Mouse (Mus musculus) lung, embryonic 14.5 days (tissue): Measurements from ENCODE around the gene Pes1. TPM values are rescaled to one million over a fixed set of nuclear protein-coding genes. Genes with fewer than 3 reads are reported as not detected.

ENCODE experiments used
- ATAC-seq: fragments of 200-750 bp; cut with Nextera tagmentation; 2 replicates; pipeline ENCODE4 v1.8.0; 2017; ENCODE audit warnings: mild to moderate bottlenecking, moderate TSS enrichment, moderate library complexity; ENCODE audit not compliant: insufficient read depth
- DNase-seq: peaks from one replicate; pipeline ENCODE4 v3.0.0-alpha.2; 2015
- H3K27ac ChIP-seq: fragments of 300-500 bp; sonication (generic); 2 replicates; pipeline ENCODE4 v1.5.1; 2014; ENCODE audit warnings: low read depth, mild to moderate bottlenecking, moderate library complexity
- H3K27me3 ChIP-seq: fragments of 300-500 bp; sonication (generic); 2 replicates; pipeline ENCODE4 v1.6.1; 2014; ENCODE audit warnings: low read length, control low read depth; ENCODE audit not compliant: insufficient read depth
- H3K36me3 ChIP-seq: fragments of 300-500 bp; sonication (generic); 2 replicates; pipeline ENCODE4 v1.6.1; 2014; ENCODE audit warnings: control low read depth; ENCODE audit not compliant: insufficient read depth
- H3K4me1 ChIP-seq: fragments of 300-500 bp; sonication (generic); 2 replicates; pipeline ENCODE4 v1.6.1; 2014; ENCODE audit warnings: antibody characterized with exemption, control low read depth; ENCODE audit not compliant: insufficient read depth
- H3K4me2 ChIP-seq: fragments of 300-500 bp; sonication (generic); 2 replicates; pipeline ENCODE4 v1.6.1; 2014; ENCODE audit warnings: mild to moderate bottlenecking
- H3K4me3 ChIP-seq: fragments of 300-500 bp; sonication (generic); 2 replicates; pipeline ENCODE4 v1.5.1; 2014; ENCODE audit warnings: low read depth, low read length
- H3K9ac ChIP-seq: fragments of 300-500 bp; sonication (generic); 2 replicates; pipeline ENCODE4 v1.6.1; 2014
- H3K9me3 ChIP-seq: fragments of 300-500 bp; sonication (generic); 2 replicates; pipeline ENCODE4 v1.6.1; 2016; ENCODE audit warnings: low read depth, low read length, control low read depth
- CTCF ChIP-seq: IDR thresholded peaks from 2 replicates; pipeline ENCODE4 v1.5.1; 2016; ENCODE audit warnings: antibody characterized with exemption, low read depth
- WGBS: fragments of 180-500 bp; shearing (Covaris S2); extraction: QIAGEN DNeasy Blood & Tissue Kit; methylation state at CpG from one replicate; pipeline ENCODE4 v1.1.7; 2014; 5-methylcytosine and 5-hydroxymethylcytosine counted together
- polyA plus RNA-seq: library from polyadenylated mRNA; unstranded; fragments of >200 nt; fragmentation: Nextera tagmentation; extraction: Ambion mirVana; gene quantifications from 2 replicates; pipeline ENCODE4 v1.2.1, GENCODE M21; 2014

Pes1 gene
- polyA plus RNA-seq = 77.2 and 82.0 TPM in 2 replicates

GRCm38 (mm10) chr11:3963610-3964415, at the start of gene Pes1:
Gene Pes1 (plus strand): TSS chr11:3963975.
- H3K36me3 ChIP-seq = peaks cover 9% of the 10 kb centered on the region; the same call in 1 of the 2 replicates
- peak within 1 kb of the TSS; percentile 67 for H3K9ac ChIP-seq
- WGBS = under 1% methylated on average over 31 of the region's 31 CpGs
- H3K27me3 ChIP-seq = no peaks in the 10 kb centered on the region
- peak within 1 kb of the TSS; percentile 68 for H3K27ac ChIP-seq
- no peaks in the 10 kb centered on the region for H3K9me3 ChIP-seq
- H3K4me2 ChIP-seq = peak within 1 kb of the TSS; percentile 70
- ATAC-seq (peak; percentile 95), DNase-seq (peak; percentile 94)
- 0 out of 2 replicates have a peak, but pooled peaks have one; percentile 12 for TF ChIP-seq CTCF
- H3K4me3 ChIP-seq = peak within 1 kb of the TSS; percentile 79
- H3K4me1 ChIP-seq = no peaks in the 10 kb centered on the region

DNA sequence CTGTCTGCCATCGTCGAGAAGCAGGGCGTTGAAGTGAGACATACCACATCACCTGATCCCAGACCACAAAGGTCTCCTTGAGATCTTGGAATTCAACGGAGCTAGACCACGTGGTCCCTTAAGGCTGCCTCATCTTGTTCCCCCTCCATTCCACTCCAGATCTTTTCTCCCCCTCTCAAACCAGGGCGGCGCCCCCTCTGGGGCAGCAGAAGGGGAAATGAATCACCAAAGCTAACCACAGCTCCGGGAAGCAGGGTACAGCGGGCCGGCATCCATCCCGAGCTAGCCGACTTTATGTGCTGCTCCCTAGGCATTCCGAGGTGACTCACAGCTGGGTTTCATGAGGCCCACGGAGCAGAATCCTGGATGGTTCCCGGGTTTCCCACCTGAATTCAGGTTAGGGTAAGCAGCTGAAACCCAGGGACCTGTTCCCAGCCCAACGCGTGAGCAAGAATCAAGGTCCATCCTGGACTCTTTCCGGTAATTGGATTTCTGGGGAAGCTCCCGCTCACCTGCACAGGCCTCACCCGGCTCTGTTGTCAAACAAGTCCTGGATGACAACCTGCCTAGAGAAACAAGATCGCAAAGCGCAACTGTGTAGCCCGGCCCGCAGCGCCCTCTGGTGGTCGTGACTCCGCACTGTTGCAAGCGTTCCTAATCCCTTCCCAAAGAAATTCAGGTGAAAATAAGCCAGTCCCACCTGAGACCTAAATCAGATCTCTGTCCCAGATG, 49.5 kb upstream of the Pes1 start, which contains the start of gene Slc35e4:
TSS of gene Slc35e4 (minus strand) at position 556 of the 732 bp plus-strand sequence.
- DNase-seq = peak; percentile 91
- H3K4me3 ChIP-seq = peak within 1 kb of the TSS; percentile 50
- H3K4me2 ChIP-seq = peak within 1 kb of the TSS; percentile 96
- H3K27me3 ChIP-seq = 0 out of 2 replicates have a peak, but pooled peaks cover 5% of the 10 kb centered on the region
- peak within 1 kb of the TSS; percentile 46 for H3K9ac ChIP-seq
- no peaks in the 10 kb centered on the region for H3K9me3 ChIP-seq
- peak within 1 kb of the TSS; percentile 54; the same call in 1 of the 2 replicates for H3K27ac ChIP-seq
- H3K4me1 ChIP-seq = peaks cover 10% of the 10 kb centered on the region
- no peaks in the 10 kb centered on the region for H3K36me3 ChIP-seq
- ATAC-seq = peak; percentile 74
- under 1% methylated on average over 28 of the region's 28 CpGs for WGBS
- TF ChIP-seq CTCF = peak; percentile 94

GRCm38 (mm10) chr11:3918738-3919137, 45.0 kb upstream of the Pes1 start:
- no peak overlapping the region for H3K4me3 ChIP-seq
- 35% methylated on average over 1 of the region's 1 CpGs for WGBS
- ATAC-seq (no peak), DNase-seq (peak; percentile 49)
- H3K27ac ChIP-seq = no peak overlapping the region
- H3K9ac ChIP-seq = no peak overlapping the region
- H3K36me3 ChIP-seq = peaks cover 8% of the 10 kb centered on the region; the same call in 1 of the 2 replicates
- no peaks in the 10 kb centered on the region for H3K4me1 ChIP-seq
- no peak overlapping the region for H3K4me2 ChIP-seq
- H3K27me3 ChIP-seq = no peaks in the 10 kb centered on the region
- H3K9me3 ChIP-seq = no peaks in the 10 kb centered on the region
- peak; percentile 56 for TF ChIP-seq CTCF

GRCm38 (mm10) chr11:3920476-3920875, 43.3 kb upstream of the Pes1 start:
- H3K36me3 ChIP-seq = peaks cover 8% of the 10 kb centered on the region; the same call in 1 of the 2 replicates
- H3K9ac ChIP-seq = no peak overlapping the region
- no peak for DNase-seq
- no peak overlapping the region for H3K27ac ChIP-seq
- no peak overlapping the region for H3K4me2 ChIP-seq
- no peak overlapping the region for H3K4me3 ChIP-seq
- no peaks in the 10 kb centered on the region for H3K4me1 ChIP-seq
- TF ChIP-seq CTCF = no peak
- whole genome bisulfite sequencing = 80% methylated on average over 7 of the region's 7 CpGs
- H3K27me3 ChIP-seq = no peaks in the 10 kb centered on the region
- no peaks in the 10 kb centered on the region for H3K9me3 ChIP-seq
- no peak for ATAC-seq

DNA sequence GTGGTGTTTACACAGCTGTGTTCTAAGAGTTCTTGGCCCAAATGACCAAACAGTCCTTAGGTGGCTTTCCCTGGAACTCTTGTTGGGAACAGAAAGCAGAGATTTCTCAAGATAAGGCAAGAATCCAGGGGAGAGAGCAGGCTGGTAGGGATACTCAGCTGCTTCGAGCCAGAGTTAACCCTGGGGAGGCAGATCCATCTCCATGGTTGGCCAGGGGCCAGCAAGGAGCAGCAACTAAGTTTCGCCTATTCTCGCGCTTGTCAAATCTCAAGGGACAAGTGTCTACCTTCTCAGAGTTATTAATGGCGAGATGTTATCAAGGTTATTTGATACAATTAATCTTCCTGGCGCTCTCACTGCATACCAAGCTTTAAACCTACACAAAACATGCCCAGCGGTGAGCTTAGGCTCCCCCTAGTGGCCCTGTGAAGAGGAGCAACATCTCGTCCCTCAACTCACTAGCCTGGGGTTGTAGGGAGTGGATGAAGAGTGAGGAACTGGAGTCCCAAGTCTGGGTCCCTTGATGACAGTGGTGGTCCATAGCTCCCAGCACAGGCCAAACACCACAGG, 42.4 kb upstream of the Pes1 start:
- Histone ChIP-seq H3K4me1 (no peaks in the 10 kb centered on the region), H3K36me3 (peaks cover 8% of the 10 kb centered on the region; the same call in 1 of the 2 replicates), H3K9me3 (no peaks in the 10 kb centered on the region), H3K4me3 (no peak overlapping the region), H3K4me2 (no peak overlapping the region), H3K27ac (no peak overlapping the region), H3K27me3 (no peaks in the 10 kb centered on the region), H3K9ac (no peak overlapping the region)
- WGBS = 46% methylated on average over 8 of the region's 8 CpGs
- peak; percentile 78 for TF ChIP-seq CTCF
- DNase-seq (peak; percentile 76), ATAC-seq (no peak)

GRCm38 (mm10) chr11:3922115-3922514, 41.7 kb upstream of the Pes1 start:
- Histone ChIP-seq H3K27me3 (no peaks in the 10 kb centered on the region), H3K9ac (no peak overlapping the region), H3K36me3 (peaks cover 8% of the 10 kb centered on the region; the same call in 1 of the 2 replicates), H3K27ac (no peak overlapping the region), H3K4me2 (no peak overlapping the region), H3K4me1 (no peaks in the 10 kb centered on the region), H3K4me3 (no peak overlapping the region), H3K9me3 (no peaks in the 10 kb centered on the region)
- 89% methylated on average over 9 of the region's 9 CpGs for WGBS
- no peak for DNase-seq
- TF ChIP-seq CTCF = no peak
- ATAC-seq = no peak
